Mouse (Mus musculus) midbrain, embryonic 15.5 days (tissue): ENCODE data around the gene Dhx9. TPM values are rescaled to one million over a fixed set of nuclear protein-coding genes. Genes with fewer than 3 reads are reported as not detected.
"Not testable (repeated sequence)": the region's sequence is repeated elsewhere in the genome, so short reads cannot be mapped to it uniquely, and the experiment has no call there.

ENCODE experiments used
- ATAC-seq: fragments of 200-750 bp; cut with Nextera tagmentation; replicated peaks from 2 replicates; pipeline ENCODE4 v1.8.0; 2017; ENCODE audit warnings: moderate TSS enrichment
- H3K27ac ChIP-seq: fragments of 300-500 bp; sonication (generic); 2 replicates; pipeline ENCODE4 v1.5.1; 2015; ENCODE audit warnings: mild to moderate bottlenecking, inconsistent platforms
- H3K27me3 ChIP-seq: fragments of 300-500 bp; sonication (generic); replicated peaks from 2 replicates; pipeline ENCODE4 v1.6.1; 2015; ENCODE audit warnings: inconsistent platforms
- H3K36me3 ChIP-seq: fragments of 300-500 bp; sonication (generic); replicated peaks from 2 replicates; pipeline ENCODE4 v1.6.1; 2015; ENCODE audit warnings: inconsistent platforms
- H3K4me1 ChIP-seq: fragments of 300-500 bp; sonication (generic); 2 replicates; pipeline ENCODE4 v1.6.1; 2015; ENCODE audit warnings: inconsistent platforms
- H3K4me2 ChIP-seq: fragments of 300-500 bp; sonication (generic); 2 replicates; pipeline ENCODE4 v1.6.1; 2015; ENCODE audit warnings: inconsistent platforms, mild to moderate bottlenecking, moderate library complexity
- H3K4me3 ChIP-seq: fragments of 300-500 bp; sonication (generic); 2 replicates; pipeline ENCODE4 v1.5.1; 2015; ENCODE audit warnings: mild to moderate bottlenecking, inconsistent platforms
- H3K9ac ChIP-seq: fragments of 300-500 bp; sonication (generic); 2 replicates; pipeline ENCODE4 v1.6.1; 2015; ENCODE audit warnings: mild to moderate bottlenecking, inconsistent platforms
- H3K9me3 ChIP-seq: fragments of 300-500 bp; sonication (generic); 2 replicates; pipeline ENCODE4 v1.6.1; 2016; ENCODE audit warnings: inconsistent platforms
- WGBS: fragments of 180-500 bp; shearing (Covaris S2); methylation state at CpG from one replicate; pipeline ENCODE4 v1.1.7; 2015; ENCODE audit warnings: mixed read lengths; 5-methylcytosine and 5-hydroxymethylcytosine counted together
- polyA plus RNA-seq: library from polyadenylated mRNA; unstranded; fragments of >200 nt; fragmentation: Nextera tagmentation; extraction: Ambion mirVana; gene quantifications from 2 replicates; pipeline ENCODE4 v1.2.1, GENCODE M21; 2015

Gene Dhx9
- 30.2 and 36.3 TPM in 2 replicates for polyA plus RNA-seq

DNA sequence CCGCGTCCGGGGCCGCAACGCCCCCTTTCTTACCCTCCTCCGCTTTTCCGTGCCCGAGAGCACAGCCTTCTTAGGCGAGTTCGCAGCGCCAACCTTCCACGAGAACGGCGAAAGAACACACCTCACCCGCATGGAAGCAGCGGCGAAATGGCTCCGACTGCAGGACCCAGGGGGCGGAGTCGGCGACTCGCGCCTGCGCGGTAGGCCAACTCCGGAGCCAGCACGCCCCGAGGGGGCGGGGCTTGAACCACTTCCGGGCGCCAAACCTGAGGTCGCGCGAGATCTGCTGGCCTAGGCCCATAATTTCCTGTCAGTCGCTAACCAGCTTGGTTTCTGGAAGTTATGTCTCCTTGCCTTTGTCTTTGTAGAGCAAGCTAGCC, at the start of gene Dhx9:
Gene Dhx9 (minus strand): TSS at position 161 of the 380 bp plus-strand sequence.
- under 1% methylated on average over 35 of the region's 35 CpGs for WGBS
- Histone ChIP-seq H3K4me3 (peak within 1 kb of the TSS; percentile 99), H3K27ac (peak within 1 kb of the TSS; percentile 93), H3K27me3 (no peaks in the 10 kb centered on the region), H3K9me3 (no peaks in the 10 kb centered on the region), H3K4me1 (peaks cover 34% of the 10 kb centered on the region), H3K36me3 (no peaks in the 10 kb centered on the region), H3K4me2 (peak within 1 kb of the TSS; percentile 65), H3K9ac (peak within 1 kb of the TSS; percentile 96)
- peak; percentile 93 for ATAC-seq

DNA sequence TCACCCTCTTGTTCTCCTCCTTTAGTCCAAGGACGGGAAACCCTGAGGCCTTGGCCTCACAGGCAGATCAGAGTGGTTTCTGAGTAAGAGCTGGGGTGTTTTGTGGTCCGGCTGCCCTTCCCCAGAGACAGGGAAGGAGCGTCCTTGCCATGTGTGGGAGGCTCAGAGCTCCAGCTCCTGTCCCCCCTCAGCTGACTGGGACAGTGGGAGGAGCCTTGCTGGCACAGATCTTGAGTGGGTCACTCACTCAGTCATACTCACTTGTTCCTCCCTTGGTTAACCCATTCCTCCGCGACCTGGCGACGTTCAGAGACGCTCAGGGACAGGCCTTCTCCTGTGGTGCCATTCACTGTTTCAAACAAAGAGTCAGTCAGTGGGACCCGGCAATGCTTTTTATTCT, 48.2 kb upstream of the Dhx9 start:
- no peaks in the 10 kb centered on the region for H3K27me3 ChIP-seq
- H3K4me2 ChIP-seq, result no peak overlapping the region
- no peak overlapping the region for H3K9ac ChIP-seq
- WGBS, result 21% methylated on average over 9 of the region's 9 CpGs
- no peak overlapping the region for H3K4me3 ChIP-seq
- no peaks in the 10 kb centered on the region for H3K9me3 ChIP-seq
- peaks cover 20% of the 10 kb centered on the region for H3K4me1 ChIP-seq
- ATAC-seq, result no peak
- no peaks in the 10 kb centered on the region for H3K36me3 ChIP-seq
- H3K27ac ChIP-seq, result no peak overlapping the region

DNA sequence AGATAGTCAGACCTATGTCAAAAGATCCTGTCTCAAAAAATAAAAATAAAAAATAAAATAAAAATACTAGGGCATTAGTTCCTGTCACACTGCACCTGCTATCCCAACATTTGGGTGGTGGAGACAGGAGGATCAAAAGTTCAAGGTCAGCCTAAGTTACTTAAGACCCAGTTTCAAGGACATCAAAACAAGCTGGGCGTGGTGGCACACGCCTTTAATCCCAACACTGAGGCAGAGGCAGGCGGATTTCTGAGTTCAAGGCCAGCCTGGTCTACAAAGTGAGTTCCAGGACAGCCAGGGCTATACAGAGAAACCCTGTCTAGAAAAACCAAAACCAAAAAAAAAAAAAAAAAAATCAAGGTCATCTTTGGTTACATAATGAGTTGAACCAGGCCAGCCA, 45.4 kb upstream of the Dhx9 start:
- H3K9ac ChIP-seq, H3K4me3 ChIP-seq, H3K27me3 ChIP-seq, H3K4me2 ChIP-seq, H3K36me3 ChIP-seq, ATAC-seq, H3K9me3 ChIP-seq: not testable (repeated sequence)
- peaks cover 13% of the 10 kb centered on the region for H3K4me1 ChIP-seq
- WGBS, result 88% methylated on average over 3 of the region's 3 CpGs
- H3K27ac ChIP-seq, result peak overlapping the region; percentile 77; the same call in 1 of the 2 replicates

DNA sequence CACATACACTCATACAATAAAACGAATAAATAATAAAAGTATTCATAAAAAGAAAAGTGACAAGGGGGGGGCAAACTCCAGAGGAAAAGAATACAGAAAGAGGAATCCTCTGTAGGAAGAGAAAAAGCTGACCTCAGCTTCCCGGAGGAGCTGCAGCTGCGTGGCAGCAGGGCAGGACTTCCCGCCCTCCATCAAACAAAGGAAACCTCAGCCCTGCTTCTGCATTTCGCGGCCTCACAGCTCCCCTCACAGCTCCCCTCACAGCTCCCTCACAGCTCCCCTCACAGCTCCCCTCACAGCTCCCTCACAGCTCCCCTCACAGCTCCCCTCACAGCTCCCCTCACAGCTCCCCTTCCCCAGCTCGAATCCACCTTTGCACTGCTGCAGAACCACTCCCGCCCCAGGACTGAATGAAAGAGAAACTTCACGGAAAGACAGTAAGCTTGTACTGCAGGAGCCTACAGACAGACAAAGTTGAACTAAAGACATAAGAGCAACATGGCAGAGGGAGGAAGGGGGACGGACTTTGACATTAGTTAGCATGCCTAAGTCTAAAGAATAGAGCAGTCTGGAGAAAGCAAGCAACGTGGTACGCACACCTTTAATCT, 44.9 kb upstream of the Dhx9 start:
- WGBS, result 11% methylated on average over 12 of the region's 12 CpGs
- Histone ChIP-seq H3K4me2 (peak overlapping the region; percentile 32), H3K4me3 (no peak overlapping the region), H3K27ac (peak overlapping the region; percentile 77), H3K36me3 (no peaks in the 10 kb centered on the region), H3K9me3 (no peaks in the 10 kb centered on the region), H3K9ac (no peak overlapping the region), H3K27me3 (no peaks in the 10 kb centered on the region), H3K4me1 (peaks cover 13% of the 10 kb centered on the region)
- ATAC-seq, result peak; percentile 66

DNA sequence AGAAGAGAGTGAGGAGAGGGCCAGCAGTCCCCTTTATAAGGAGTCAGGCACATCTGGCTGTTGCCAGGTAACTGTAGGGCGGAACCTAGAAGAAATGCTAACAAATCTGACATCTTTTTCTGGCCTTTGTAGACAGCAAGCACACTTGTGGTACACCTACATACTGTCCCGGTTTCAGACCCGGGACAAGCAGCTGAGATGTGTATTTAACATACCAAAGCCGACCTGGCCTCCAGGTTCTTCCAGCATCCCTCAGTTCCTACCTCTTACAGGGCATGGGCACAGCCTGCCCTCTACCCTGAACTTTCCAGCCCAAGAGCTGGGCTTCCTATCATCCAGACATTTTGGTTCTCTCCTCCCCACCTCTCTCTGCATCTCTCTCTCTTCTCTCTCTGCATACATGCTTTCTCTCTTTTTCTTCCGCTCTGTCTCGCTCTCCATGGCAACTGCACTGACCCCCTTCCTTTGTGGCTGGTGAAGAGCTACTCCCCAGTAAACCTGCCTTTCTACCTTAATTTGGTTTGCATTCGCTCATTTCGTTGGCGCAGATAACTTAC, 44.3 kb upstream of the Dhx9 start:
- Histone ChIP-seq H3K4me3 (no peak overlapping the region), H3K9me3 (no peaks in the 10 kb centered on the region), H3K9ac (no peak overlapping the region), H3K36me3 (no peaks in the 10 kb centered on the region), H3K4me2 (peak overlapping the region; percentile 32), H3K27ac (peak overlapping the region; percentile 77), H3K27me3 (no peaks in the 10 kb centered on the region), H3K4me1 (peaks cover 13% of the 10 kb centered on the region)
- peak; percentile 75 for ATAC-seq
- WGBS, result 15% methylated on average over 9 of the region's 9 CpGs

DNA sequence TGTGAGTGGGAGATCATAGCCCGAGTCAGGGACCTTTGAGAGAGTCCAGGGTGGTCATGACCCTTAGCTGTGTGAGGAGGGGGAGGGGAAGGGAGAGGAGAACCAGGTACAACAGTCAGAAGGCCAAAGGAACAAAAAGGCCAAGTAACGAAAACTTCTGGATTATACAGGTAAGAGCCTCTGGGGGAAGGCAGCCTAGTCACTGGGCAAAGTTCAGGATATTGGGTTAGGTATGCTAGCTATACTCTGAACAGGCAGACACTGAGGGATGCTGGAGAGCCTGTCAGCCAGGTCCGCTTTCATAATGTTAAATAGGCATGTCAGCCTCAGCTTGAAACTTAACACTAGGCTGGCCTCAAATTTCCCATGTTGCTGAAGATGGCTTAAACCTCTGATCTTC, 34.7 kb upstream of the Dhx9 start:
- ATAC-seq, result no peak
- Histone ChIP-seq H3K36me3 (no peaks in the 10 kb centered on the region), H3K27me3 (no peaks in the 10 kb centered on the region), H3K27ac (no peak overlapping the region), H3K9me3 (no peaks in the 10 kb centered on the region), H3K4me2 (no peak overlapping the region), H3K4me1 (no peaks in the 10 kb centered on the region), H3K4me3 (no peak overlapping the region), H3K9ac (no peak overlapping the region)
- WGBS, result 57% methylated on average over 3 of the region's 3 CpGs

DNA sequence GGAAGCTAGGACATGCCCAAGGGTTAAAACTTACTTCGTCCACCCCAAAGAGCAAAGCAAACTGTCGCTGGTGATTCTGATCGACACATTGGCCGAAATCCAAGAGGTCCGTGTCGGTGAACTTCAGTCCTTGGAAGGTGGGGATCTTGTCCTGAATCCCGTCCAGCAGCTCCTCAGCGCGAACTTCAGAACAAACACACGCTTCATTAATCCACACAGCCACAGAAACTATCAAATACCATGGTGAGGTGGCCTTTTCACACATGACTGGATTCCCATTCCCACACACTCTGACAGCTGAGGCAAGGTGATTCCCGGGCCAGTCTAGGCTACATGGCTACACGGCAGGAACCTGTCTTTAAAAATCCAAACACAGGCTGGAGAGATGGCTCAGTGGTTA, 27.9 kb upstream of the Dhx9 start:
- WGBS, result 81% methylated on average over 12 of the region's 12 CpGs
- no peaks in the 10 kb centered on the region for H3K9me3 ChIP-seq
- ATAC-seq, result no peak
- no peak overlapping the region for H3K9ac ChIP-seq
- H3K4me3 ChIP-seq, result no peak overlapping the region
- no peak overlapping the region for H3K27ac ChIP-seq
- H3K4me2 ChIP-seq, result no peak overlapping the region
- no peaks in the 10 kb centered on the region for H3K4me1 ChIP-seq
- H3K27me3 ChIP-seq, result no peaks in the 10 kb centered on the region
- no peaks in the 10 kb centered on the region for H3K36me3 ChIP-seq

DNA sequence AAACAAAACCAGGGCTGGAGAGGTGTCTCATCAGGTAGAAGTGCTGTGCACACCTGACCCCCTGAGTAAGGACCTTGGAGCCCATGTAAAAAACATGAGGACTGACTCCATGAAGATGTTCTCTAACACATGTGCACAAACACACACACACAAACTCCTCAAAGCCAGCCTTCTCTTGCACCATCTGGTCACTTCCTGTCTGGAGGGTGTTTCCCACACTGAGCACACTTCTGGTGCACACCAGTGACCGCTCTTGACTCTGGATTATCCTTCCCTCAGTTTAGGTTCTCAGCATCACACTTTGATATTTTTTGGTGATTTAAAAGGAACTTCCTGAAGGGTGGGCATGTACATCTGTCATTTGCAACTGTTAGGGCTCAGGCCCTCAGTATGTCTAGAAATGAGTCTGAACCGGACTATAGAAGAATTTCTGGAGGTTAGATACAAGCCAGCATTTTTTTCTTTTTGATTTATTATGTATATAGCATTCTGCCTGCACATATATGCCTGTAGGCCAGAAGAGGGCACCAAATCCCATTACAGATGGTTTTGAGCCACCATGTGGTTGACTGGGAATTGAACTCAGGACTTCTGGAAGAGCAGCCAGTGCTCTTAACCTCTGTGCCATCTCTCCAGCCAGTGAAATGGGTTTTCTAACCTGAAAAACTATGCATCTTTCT, 23.0 kb upstream of the Dhx9 start:
- Histone ChIP-seq H3K36me3 (no peaks in the 10 kb centered on the region), H3K4me2 (no peak overlapping the region), H3K27me3 (no peaks in the 10 kb centered on the region), H3K9me3 (no peaks in the 10 kb centered on the region), H3K27ac (no peak overlapping the region), H3K4me1 (no peaks in the 10 kb centered on the region), H3K4me3 (no peak overlapping the region), H3K9ac (no peak overlapping the region)
- ATAC-seq, result no peak
- 68% methylated on average over 2 of the region's 2 CpGs for WGBS

DNA sequence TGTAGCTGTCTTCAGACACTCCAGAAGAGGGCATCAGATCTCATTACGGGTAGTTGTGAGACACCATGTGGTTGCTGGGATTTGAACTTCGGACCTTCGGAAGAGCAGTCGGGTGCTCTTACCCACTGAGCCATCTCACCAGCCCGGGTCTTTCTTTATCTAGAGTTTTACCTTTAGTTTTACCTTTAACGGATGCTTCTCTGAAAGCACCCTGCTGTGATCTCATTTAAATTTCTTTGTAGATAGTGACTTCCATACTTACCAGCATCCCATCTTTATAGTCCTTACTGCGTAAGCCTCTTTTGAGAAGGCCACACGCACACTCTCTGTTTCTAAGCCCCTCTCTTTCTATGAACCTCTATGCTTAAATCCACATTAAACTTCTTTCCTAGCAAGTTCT, 22.1 kb upstream of the Dhx9 start:
- WGBS, result 64% methylated on average over 8 of the region's 8 CpGs
- not testable (repeated sequence) for H3K4me1 ChIP-seq, H3K9me3 ChIP-seq, H3K4me2 ChIP-seq, H3K36me3 ChIP-seq, H3K4me3 ChIP-seq, H3K27ac ChIP-seq, ATAC-seq, H3K27me3 ChIP-seq, H3K9ac ChIP-seq

DNA sequence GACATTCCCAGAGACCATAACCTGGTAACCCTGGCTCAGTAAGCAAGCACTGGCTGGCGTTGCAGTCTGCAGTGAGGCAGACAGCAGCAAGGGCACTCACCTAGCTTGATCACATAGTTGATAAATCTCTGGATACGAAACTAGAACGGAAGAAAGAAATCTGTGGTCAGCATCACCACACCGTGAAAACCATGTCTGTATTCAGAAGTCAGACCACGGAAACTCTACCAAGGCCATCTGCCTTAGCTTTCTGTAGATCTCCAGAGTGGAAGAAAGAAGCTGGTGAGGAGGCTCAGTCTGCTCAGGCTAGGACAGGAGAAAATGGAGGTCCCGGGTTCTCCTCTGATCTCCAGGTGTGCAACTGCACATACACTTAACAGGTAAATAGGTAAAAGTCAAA, 21.6 kb upstream of the Dhx9 start:
- no peak overlapping the region for H3K4me3 ChIP-seq
- H3K27ac ChIP-seq, result no peak overlapping the region
- H3K4me1 ChIP-seq, result no peaks in the 10 kb centered on the region
- ATAC-seq, result no peak
- WGBS, result 90% methylated on average over 6 of the region's 6 CpGs
- H3K4me2 ChIP-seq, result no peak overlapping the region
- no peaks in the 10 kb centered on the region for H3K27me3 ChIP-seq
- H3K9ac ChIP-seq, result no peak overlapping the region
- no peaks in the 10 kb centered on the region for H3K9me3 ChIP-seq
- no peaks in the 10 kb centered on the region for H3K36me3 ChIP-seq

DNA sequence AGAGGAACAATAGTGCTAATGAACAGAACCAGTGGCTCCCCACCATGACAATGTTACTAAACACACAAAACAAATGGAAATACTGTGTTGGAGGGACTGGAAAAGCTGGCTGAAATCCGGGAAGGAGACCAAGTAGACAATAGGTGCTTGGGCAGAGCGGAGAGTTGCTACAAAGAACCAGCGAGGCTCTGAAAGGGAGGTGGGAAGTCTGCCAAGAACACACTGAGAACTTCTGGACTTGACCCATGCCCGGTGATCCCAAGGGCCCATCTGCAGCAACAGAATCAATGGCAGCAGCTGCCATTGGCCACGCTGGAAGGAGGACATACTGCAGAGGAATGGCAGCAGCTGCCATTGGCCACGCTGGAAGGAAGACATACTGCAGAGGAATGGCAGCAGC, 18.8 kb upstream of the Dhx9 start:
- no peak for ATAC-seq
- no peak overlapping the region for H3K4me2 ChIP-seq
- H3K4me3 ChIP-seq, result no peak overlapping the region
- no peak overlapping the region for H3K9ac ChIP-seq
- H3K27me3 ChIP-seq, result no peaks in the 10 kb centered on the region
- 48% methylated on average over 6 of the region's 6 CpGs for WGBS
- H3K4me1 ChIP-seq, result no peaks in the 10 kb centered on the region
- H3K9me3 ChIP-seq, result no peaks in the 10 kb centered on the region
- no peaks in the 10 kb centered on the region for H3K36me3 ChIP-seq
- H3K27ac ChIP-seq, result no peak overlapping the region

DNA sequence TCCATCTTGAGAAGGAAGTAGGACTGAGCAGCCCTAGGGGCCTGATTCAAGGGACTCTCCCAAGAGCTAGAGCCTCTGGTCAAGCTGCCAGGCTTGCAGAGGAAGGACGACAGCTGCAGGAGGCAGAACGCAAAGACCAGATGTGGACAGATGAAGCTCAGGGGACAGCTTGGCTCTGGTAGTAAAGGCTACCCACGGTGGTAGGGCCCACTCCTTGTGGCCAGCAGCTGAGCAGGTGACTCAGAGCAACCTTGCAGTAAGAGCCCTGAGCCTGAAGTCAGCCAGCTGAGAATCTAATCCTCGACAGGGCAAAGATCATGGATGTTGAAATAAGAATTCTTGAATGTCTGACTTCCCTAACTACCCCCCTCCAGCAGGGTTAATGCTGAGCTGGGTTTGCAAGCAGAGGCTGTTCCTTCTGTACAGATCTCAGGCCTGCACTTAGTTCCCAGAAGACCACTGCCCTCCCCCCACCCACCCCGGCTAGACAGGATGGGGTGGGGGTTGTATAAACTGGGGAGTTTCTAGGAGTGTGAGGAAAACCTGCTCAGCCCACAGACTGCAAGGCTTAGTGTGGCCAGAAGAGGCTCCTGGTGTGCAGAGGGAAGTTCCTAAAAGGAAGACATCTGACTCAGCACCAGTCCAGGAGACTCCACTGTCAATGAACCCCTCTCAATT, 14.3 kb upstream of the Dhx9 start:
- no peaks in the 10 kb centered on the region for H3K27me3 ChIP-seq
- WGBS, result 61% methylated on average over 5 of the region's 5 CpGs
- no peak for ATAC-seq
- H3K4me1 ChIP-seq, result no peaks in the 10 kb centered on the region
- H3K9ac ChIP-seq, result no peak overlapping the region
- H3K4me3 ChIP-seq, result no peak overlapping the region
- no peak overlapping the region for H3K27ac ChIP-seq
- no peaks in the 10 kb centered on the region for H3K9me3 ChIP-seq
- no peak overlapping the region for H3K4me2 ChIP-seq
- no peaks in the 10 kb centered on the region for H3K36me3 ChIP-seq
